Mouse (Mus musculus) ovary, postnatal 14 days (tissue): ENCODE results near the gene Tmem150b.
A peak's percentile ranks its signal among the peaks of the same experiment; 100 is the strongest.

Experiments
- DNase-seq: peaks from one replicate; pipeline ENCODE4 v3.0.0; 2022; ENCODE audit warnings: low spot score

Gene Tmem150b

DNA sequence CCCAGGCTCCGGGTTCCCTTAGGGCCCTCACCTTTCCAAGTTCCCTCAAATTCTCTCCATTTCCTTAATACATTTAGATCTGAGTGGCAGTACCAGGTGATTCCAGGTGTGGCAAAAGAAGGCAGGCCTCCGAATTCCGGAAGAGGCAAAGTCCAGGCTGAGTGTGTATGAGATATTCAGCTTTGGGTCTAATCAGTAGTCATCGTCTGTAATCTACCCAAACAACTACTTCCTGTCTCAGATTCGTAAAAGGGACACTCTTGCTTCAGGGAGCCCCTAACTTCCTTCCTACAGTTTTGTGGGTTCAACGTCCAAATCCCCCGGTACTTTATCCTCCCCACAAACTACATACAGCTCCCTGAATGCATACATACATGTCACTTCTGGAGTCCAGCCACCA, at the start of gene Tmem150b:
TSS of gene Tmem150b (minus strand) at position 81 of the 400 bp plus-strand sequence.
- DNase-seq, result no peak

DNA sequence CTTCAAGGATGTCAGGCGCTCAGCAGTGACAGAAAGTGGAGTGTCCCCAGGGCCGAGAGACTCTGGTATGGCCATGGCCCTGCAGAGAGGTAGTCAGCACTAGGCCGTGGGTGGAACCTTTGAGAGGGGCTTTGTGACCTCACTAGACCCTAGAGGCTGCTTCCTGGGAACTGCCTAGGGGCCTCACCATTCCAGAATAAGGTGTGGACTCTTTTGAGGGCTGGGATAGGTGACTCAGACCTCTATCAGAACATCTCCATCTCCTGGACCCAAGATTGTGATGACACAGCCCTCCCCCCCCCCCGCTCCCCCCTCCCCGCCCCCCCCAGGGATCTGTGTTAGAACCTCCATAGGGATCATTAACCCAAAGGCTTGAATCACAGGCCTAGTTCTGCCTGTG, 46.2 kb upstream of the Tmem150b start, which contains the start of gene Fam71e2:
TSS of gene Fam71e2 (minus strand) at position 101 of the 400 bp plus-strand sequence.
- DNase-seq, result no peak

GRCm38 (mm10) chr7:4764946-4765710, 40.1 kb upstream of the Tmem150b start:
- DNase-seq, result no peak

GRCm38 (mm10) chr7:4759670-4760069, 34.6 kb upstream of the Tmem150b start:
- DNase-seq, result no peak

DNA sequence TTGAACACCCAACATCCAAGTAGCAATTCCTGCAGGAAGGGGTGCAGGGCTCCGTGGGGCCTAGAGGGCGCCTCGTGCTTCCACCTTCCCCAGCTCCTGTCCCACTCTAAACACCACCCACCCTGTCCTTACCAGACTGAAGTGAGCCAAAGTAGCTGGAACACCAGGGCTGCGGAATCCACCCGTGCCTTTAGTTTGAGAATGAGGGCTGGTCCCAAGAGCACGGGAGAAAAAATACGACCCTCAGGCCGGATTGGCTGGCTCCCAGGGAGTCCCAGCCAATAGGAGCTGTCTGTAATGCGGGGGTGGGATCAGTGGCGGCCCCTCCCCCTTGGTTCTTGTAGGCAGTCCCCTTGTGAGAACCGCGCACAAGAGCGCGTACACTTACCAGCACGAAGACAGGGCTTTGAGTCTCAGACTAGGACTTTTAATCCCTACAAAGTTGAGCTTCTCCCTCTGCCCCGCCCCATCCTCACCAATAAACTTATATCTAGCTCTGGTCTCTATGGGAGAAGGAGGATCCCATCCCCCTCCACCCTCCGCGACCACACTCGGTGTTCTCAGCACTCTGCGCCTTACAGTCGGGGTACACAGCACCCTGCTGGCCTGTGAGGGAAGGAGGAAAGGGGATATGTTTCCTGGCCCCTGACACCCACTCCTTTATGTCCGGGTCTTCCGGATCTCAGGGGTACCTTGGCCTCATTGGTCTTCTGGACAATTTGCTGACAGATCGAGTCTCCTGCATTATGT, 27.9 kb upstream of the Tmem150b start, which contains the start of gene Cox6b2:
TSS of gene Cox6b2 (minus strand) at position 274 of the 750 bp plus-strand sequence.
- peak; percentile 72 for DNase-seq

GRCm38 (mm10) chr7:4751971-4752820, 27.1 kb upstream of the Tmem150b start:
- peak; percentile 48 for DNase-seq

GRCm38 (mm10) chr7:4749169-4749568, 24.1 kb upstream of the Tmem150b start:
- DNase-seq, result no peak

DNA sequence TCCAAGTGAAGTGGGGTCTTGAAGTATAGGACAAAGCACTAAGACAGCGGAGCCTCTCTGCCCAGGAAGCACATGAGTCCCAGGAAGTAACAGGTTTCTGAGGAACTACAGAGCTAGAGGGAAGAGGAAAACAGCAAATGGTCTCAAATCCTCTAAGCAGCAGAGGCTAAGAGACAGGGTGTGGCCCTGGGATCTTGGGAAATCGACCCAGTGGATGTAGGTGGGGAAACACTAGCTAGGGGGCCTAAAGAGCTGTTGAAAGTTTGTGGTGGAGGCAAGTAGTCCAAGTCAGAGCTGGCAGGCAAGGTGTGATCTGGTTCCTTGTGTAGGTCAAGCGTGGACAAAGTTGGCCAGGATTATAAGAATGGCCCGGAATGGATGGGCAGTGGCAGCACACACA, 23.3 kb upstream of the Tmem150b start:
- DNase-seq, result no peak

DNA sequence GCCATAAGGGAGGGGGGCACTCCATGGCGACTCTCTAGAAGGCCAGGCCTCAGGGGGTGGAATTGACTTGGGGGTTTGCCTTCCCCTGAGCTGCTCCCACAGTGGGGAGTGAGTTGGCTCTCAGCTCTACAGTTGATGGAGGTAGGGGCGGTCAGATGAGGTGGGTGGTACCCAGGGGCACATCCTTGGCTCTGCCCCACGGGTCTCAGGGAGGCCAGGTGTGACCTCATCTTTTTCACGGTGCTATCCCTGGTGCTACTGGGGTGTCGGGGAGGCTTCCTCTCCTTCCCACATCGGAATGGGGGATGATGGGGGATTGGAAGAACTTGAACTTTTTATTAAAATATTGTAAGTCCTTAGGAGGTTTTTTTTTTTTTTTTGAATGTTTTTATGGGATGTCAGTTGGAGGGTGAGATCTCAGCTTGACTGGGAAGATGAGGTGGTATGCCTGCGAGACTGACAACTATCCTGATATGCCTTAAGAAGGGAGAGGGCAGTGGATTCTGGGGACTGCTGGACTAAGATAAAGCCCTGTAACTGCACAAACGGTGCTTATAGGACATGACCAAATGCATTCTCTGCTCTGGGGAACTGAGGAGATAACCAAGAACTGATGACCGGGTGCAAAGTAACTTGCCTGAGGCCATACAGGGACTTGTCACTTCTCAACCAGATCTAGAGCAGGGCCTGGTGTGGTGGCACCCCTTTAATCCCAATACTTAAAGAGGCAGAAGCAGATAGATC, 22.3 kb upstream of the Tmem150b start:
- DNase-seq, result no peak

GRCm38 (mm10) chr7:4746326-4746980, 21.4 kb upstream of the Tmem150b start:
- DNase-seq, result no peak

DNA sequence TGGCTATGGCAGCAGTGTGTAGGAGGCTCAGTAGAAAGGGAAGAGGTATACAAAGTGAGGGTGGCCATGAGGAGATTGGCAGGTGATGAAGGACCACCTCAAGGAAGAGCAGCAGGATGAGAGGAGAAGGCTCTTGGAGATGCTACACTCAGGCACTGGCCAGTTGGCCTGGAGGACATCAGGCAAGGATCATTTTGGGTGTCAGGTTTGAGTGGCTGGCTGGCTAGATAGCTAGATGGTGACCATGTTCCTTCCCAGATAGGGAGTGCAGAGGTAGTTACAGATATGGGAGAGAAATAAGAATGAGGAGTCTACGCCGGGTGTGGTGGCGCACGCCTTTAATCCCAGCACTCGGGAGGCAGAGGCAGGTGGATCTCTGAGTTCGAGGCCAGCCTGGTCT, 19.8 kb upstream of the Tmem150b start:
- DNase-seq, result no peak

- DNase-seq, result no peak
Measured at GRCm38 (mm10) chr7:4743354-4743753, 18.3 kb upstream of the Tmem150b start.

DNA sequence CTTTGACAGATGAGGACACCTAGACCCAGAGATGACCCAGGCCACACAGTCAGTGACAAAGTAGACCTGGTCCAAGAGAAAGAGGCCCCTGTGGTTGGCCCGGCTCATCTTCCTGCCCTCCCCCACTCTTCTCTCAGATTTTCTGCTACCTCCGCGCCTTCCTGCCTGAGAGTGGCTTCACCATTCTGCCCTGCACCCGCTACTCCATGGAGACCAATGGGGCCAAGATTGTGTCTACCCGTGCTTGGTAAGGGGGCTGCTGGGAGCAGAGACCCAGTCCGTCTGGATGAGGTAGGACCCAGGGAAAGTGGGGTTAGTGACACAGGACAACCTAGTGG, 17.4 kb upstream of the Tmem150b start:
- DNase-seq, result no peak

DNA sequence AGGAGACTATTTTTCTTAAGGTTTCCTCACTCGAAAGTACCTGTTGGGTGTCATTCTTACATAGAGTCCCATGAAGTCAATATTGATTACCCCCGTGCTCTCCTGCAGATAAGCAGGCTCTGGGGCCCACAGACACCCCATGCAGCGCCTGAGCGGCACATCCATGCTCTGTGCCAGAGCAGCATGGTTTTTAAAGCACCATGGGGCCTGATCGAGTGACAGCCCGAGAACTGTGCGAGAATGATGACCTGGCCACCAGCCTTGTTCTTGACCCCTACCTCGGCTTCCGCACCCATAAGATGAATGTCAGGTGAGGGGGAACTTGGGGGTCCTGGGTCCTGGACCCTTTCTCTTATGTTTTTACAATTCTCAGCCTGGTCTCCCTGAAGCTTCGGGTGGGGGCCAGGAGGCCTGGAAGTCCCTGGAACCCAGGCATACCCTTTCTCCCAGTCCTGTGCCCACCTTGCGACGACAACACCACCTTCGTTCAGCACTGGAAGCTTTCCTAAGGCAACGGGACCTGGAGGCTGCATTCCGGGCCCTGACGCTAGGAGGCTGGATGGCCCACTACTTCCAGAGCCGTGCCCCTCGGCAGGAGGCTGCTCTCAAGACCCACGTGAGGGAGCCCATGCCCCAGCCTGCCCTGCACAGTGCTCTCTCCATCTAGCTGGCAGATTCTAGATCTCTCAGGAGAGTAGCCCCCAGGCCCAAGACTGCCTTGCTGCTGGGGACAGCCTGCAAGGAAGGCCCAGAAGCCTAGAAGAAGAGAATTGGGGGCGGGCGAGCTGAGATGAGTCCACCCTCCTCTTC, 16.8 kb upstream of the Tmem150b start:
- no peak for DNase-seq

- DNase-seq, result peak; percentile 49
Measured at GRCm38 (mm10) chr7:4741151-4741550, 16.1 kb upstream of the Tmem150b start.

- DNase-seq, result no peak
Measured at GRCm38 (mm10) chr7:4740309-4740727, 15.3 kb upstream of the Tmem150b start.

- DNase-seq, result peak; percentile 93
Measured at GRCm38 (mm10) chr7:4739544-4740275, 14.7 kb upstream of the Tmem150b start, which contains the start of gene Kmt5c. Gene Kmt5c (plus strand): TSS chr7:4740115.

DNA sequence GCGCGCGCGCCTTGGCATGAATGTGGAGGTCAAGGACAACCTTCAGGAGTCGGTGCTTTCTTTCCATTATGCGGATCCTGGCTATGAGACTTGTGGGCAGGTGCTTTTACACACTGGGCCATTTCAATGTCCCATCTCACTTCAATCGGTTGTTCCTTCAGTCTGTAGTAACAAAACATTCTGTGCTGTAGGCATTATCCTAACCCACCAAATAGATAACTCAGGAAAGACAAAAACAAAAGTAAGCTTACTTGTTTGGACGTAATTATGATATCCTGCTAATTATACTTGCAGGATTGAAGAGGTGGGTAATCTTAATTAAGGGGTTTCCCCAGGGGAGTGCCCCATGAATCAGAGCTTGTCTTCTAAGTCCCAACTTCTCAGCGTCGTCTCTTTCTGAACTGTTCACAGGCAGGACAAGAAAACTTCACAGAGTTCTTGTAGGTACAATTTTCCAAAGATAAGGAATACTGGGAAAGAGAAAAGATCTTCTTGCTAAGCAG, 14.0 kb upstream of the Tmem150b start:
- no peak for DNase-seq

GRCm38 (mm10) chr7:4732968-4733392, 7.9 kb upstream of the Tmem150b start:
- no peak for DNase-seq
